Mouse (Mus musculus) C2C12 (cell line): ENCODE results near the gene AI464131.

Experiments used
- CTCF ChIP-seq: IDR thresholded peaks from one replicate; pipeline ENCODE4 v1.5.1; 2011; ENCODE audit not compliant: control insufficient read depth, insufficient read depth, insufficient read length
- MAX ChIP-seq: IDR thresholded peaks from one replicate; pipeline ENCODE4 v1.6.1; 2011; ENCODE audit warnings: mild to moderate bottlenecking, control low read depth
- USF1 ChIP-seq: IDR thresholded peaks from one replicate; pipeline ENCODE4 v1.6.1; 2011; ENCODE audit warnings: low read depth, mild to moderate bottlenecking, control low read depth, moderate library complexity

GRCm38 (mm10) chr4:41506906-41507305 lies 4.0 kb upstream of the AI464131 start:
- TF ChIP-seq CTCF = no peak
- TF ChIP-seq USF1 = no peak
- no peak for TF ChIP-seq MAX
